Mouse (Mus musculus): ENCODE data around the gene Vwf. TPM values are rescaled to one million over a fixed set of nuclear protein-coding genes. Genes with fewer than 3 reads are reported as not detected.

Vwf gene
- total RNA-seq, 1 experiment from 2014 or later = 9.9 TPM

DNA sequence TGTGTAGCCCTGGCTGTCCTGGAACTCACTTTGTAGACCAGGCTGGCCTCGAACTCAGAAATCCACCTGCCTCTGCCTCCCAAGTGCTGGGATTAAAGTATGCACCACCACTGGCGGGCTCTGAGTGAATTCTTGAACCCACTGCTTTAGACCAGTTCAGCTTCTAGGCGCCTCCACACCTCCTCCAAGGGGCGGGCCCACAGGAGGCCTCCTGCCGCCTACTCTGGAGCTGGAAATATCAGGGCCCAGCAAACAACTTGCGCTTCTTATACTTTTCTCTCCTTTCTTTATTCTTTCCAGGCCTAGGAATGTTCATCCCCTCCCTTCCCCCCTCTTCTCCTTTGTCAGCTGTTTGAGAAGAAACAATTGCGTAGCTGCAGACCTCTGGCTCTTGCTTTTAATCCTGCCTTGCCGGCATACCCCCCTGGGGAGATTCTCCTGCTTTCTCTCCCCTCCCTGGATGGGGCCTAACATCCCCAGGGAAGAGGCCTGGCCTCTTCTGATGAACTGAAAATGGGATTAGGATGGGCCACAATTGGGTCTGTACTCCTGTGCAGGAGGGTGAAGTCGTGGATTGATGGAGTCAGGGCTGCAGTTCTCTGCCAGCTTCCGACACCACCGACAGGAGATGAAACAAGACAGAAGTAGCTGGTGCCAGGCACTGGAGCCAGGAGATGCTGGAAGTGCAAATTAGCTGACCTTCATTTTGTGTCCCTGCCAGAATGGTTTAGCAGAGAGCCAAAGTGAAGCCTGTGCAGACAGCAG, 31.5 kb downstream of the Vwf start:
- no peak for ATAC-seq (replicated peaks; ENCODE audit: insufficient number of reproducible peaks, low FRiP score, low TSS enrichment, poor library complexity, severe bottlenecking)

DNA sequence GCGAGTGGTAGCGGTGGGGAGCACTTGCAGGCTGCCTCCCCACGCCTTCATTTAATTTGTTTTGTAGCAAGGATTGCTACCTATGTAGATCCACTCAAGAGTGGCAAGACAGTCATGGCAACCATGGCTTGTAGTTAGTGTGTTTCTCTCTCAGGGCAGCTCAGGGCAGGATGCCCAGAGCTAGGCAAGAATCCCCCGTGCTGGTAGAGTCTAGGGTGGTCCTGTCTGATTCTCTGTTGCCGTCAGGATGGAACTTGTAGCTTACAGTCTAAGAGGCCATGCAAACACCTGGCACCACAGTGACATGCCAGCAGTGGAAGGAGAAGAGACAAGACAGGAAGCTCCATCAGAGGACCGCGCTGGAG, 32.1 kb downstream of the Vwf start:
- no peak for ATAC-seq (replicated peaks; ENCODE audit: insufficient number of reproducible peaks, low FRiP score, low TSS enrichment, poor library complexity, severe bottlenecking)

- ATAC-seq (replicated peaks; ENCODE audit: insufficient number of reproducible peaks, low FRiP score, low TSS enrichment, poor library complexity, severe bottlenecking) = no peak
Measured at GRCm38 (mm10) chr6:125579864-125580263, 33.3 kb downstream of the Vwf start.

DNA sequence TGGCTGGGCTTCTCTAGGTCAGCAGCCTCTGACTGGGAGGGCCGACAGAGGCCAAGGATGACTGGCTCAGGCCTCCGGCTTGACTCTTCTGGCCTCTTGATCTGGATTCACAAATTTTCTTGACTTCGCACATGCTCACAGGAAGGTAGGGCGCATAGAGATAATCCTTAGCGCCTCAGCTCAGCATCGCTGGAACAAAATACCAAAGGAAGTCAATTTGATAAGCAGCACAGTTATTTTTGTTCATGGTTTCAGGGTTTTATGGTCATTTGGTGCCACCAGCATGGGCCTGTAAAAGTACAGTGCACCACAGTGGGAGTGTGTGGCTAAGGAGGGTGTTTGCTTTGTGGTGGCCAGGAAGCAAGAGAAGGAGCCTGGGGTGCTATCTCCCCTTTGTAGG, 37.1 kb downstream of the Vwf start:
- ATAC-seq (replicated peaks; ENCODE audit: insufficient number of reproducible peaks, low FRiP score, low TSS enrichment, poor library complexity, severe bottlenecking) = no peak

- no peak for ATAC-seq (replicated peaks; ENCODE audit: insufficient number of reproducible peaks, low FRiP score, low TSS enrichment, poor library complexity, severe bottlenecking)
Measured at GRCm38 (mm10) chr6:125584266-125584665, 37.7 kb downstream of the Vwf start.

- no peak for ATAC-seq (replicated peaks; ENCODE audit: insufficient number of reproducible peaks, low FRiP score, low TSS enrichment, poor library complexity, severe bottlenecking)
Measured at GRCm38 (mm10) chr6:125585579-125585978, 39.0 kb downstream of the Vwf start.

DNA sequence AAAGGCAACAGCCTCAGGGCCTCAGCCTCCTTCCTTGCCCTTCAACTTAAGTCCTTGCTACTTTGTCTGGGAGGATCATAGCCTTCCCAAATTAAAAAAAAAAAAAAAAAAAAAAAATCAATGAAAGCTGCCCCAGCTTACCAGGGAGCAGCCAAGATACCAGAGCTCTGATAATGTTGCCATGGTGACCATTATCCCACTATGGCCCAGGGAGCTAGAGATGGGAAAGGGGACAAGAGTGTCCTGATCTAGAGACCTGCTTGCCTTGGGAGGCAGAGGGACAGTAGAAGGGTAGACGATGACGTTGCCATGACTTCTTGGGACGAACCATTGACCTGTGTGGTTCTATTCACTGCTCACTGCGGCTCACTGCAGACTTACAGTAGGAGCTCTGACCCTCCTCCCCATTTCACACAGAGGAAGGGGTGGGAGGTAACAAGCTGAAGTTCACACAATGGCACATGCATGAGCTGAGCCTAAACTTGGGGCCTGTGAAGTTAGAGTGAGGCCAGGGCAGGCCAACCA, 39.5 kb downstream of the Vwf start:
- ATAC-seq (replicated peaks; ENCODE audit: insufficient number of reproducible peaks, low FRiP score, low TSS enrichment, poor library complexity, severe bottlenecking) = no peak

GRCm38 (mm10) chr6:125588241-125588640, 41.7 kb downstream of the Vwf start:
- no peak for ATAC-seq (replicated peaks; ENCODE audit: insufficient number of reproducible peaks, low FRiP score, low TSS enrichment, poor library complexity, severe bottlenecking)

DNA sequence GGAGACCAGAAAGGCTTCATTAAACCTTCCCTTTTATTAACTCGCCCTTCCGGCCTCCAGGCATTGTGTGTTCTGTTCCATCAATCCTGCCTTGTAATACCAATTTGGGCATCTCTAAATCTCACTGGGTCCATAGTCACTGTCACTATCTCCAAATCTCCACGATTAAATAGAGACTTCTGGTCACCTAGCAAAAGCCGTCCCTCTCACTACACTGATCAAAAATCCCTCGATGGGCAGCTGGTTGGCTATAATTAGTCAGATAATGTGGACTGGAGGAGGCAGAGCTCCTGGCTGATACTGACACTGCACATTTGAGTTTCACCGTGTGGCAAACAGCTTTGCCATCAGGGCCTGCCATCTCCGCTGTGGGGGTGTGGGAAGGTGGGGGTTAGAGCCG, 42.5 kb downstream of the Vwf start:
- no peak for ATAC-seq (replicated peaks; ENCODE audit: insufficient number of reproducible peaks, low FRiP score, low TSS enrichment, poor library complexity, severe bottlenecking)

DNA sequence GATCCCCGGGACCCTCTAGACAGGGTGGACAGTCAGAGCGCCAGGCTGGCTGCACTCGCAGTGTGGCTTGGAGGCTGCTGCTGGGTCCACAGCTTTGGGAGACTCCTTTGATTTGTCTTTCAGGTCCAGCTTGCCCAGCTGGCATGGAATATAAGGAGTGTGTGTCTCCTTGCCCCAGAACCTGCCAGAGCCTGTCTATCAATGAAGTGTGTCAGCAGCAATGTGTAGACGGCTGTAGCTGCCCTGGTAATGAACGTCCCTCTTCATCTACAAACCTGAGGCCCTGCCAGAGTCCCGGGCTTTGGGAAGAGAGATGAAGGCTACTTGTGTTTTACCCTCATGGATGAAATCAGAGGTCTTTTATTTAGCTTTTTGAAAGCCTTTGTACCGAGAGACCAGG, 43.5 kb downstream of the Vwf start:
- ATAC-seq (replicated peaks; ENCODE audit: insufficient number of reproducible peaks, low FRiP score, low TSS enrichment, poor library complexity, severe bottlenecking) = no peak

GRCm38 (mm10) chr6:125590471-125590870, 43.9 kb downstream of the Vwf start:
- no peak for ATAC-seq (replicated peaks; ENCODE audit: insufficient number of reproducible peaks, low FRiP score, low TSS enrichment, poor library complexity, severe bottlenecking)

DNA sequence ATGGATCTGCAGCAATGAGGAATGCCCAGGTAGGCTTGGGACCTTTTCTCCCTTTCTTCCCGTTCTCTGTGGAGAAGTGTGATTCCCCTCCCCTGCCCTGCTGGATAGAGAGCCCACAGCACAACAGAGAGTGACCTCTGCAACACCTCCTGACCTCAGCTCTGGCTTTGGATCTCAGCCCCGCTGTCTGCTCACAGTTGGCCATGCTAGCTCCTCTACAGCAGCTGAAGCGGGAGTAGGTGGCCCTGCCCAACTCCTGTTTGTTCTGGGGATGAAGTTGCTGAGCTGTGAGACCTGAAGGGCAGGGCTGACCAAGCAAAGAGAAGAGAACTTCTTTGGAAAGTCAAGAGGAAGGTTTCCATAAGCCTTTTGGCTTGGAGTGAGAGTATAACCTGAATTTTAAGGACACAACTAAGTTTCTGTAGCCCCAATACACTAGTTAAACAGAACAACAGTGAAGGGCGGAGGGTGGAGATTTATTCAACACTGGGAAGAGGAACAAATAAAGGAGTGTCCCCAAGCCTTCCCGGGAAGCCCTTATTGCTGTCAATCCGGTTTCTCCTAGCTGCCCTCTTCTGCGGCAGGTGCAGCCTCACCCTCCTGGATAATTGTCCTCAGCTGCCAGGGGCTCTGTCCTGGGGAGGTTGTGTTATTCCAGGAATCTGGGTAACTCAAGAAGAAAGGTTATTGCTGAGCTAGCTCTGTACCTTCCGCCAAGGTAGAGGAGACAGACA, 45.2 kb downstream of the Vwf start:
- no peak for ATAC-seq (replicated peaks; ENCODE audit: insufficient number of reproducible peaks, low FRiP score, low TSS enrichment, poor library complexity, severe bottlenecking)

- ATAC-seq (replicated peaks; ENCODE audit: insufficient number of reproducible peaks, low FRiP score, low TSS enrichment, poor library complexity, severe bottlenecking) = no peak
Measured at GRCm38 (mm10) chr6:125592536-125592935, 46.0 kb downstream of the Vwf start.

GRCm38 (mm10) chr6:125594311-125594710, 47.7 kb downstream of the Vwf start:
- ATAC-seq (replicated peaks; ENCODE audit: insufficient number of reproducible peaks, low FRiP score, low TSS enrichment, poor library complexity, severe bottlenecking) = no peak

DNA sequence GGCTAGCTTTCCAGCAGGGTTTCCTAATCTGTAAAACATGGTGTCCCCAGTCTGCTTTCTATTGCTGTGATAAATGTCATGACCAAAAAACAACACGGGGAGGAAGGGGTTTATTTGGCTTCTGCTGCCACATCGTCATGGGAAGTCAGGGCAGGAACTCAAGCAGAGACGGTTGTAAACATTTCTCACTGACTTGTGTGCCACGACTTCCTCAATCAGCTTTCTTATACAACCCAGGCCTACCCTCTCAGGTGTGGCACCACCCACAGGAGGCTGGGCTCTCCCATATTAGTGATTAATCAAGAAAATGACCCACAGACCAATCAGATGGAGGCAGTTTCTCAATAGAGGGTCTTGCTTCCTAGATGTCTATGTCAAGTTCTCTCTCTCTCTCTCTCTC, 48.3 kb downstream of the Vwf start:
- ATAC-seq (replicated peaks; ENCODE audit: insufficient number of reproducible peaks, low FRiP score, low TSS enrichment, poor library complexity, severe bottlenecking) = peak; percentile 65

- ATAC-seq (replicated peaks; ENCODE audit: insufficient number of reproducible peaks, low FRiP score, low TSS enrichment, poor library complexity, severe bottlenecking) = no peak
Measured at GRCm38 (mm10) chr6:125596701-125597318, 50.2 kb downstream of the Vwf start.

DNA sequence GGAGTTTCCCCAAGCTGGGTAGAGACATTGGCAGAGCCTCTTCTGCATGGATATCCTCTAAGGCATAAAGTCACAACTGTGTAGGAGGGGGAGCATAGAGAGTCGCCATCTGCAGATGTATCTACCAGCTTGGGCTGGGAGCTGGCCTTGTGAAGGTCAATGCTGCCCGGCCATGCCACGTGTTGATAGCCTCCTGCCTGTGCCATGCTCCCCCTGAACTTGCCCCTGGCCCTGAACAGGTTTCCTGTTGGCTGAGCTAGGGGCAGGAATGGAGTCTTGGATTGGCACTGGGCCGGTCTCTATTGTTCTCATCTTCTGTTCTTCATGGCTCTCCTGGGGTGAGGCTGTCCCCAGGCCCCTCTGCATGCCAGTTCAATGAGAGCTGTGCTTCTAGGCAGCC, 51.1 kb downstream of the Vwf start:
- ATAC-seq (replicated peaks; ENCODE audit: insufficient number of reproducible peaks, low FRiP score, low TSS enrichment, poor library complexity, severe bottlenecking) = no peak

DNA sequence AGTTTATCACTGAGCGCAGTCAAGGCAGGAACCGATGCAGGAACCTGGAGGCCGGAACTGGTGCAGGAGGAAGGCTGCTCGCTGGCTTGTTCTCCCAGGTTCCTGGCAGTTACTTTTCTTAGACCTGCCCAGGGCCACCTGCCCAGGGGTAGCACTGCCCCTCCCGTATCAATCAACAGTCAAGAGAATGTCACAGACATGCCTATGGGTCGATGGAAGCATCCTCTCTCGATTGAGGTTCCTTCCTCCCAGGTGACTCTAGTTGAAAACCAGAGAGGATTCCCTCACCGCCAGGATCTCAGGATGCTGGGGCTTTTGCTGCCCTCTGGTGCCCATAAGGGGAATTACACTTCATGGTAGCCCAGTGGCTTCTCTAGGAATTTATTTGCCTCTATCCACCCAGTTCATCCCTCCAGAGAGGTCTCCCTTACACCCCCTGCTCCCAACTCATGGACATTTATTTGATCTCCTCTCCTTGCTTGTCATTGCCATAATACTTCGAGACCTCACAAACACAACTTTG, 53.5 kb downstream of the Vwf start:
- ATAC-seq (replicated peaks; ENCODE audit: insufficient number of reproducible peaks, low FRiP score, low TSS enrichment, poor library complexity, severe bottlenecking) = peak; percentile 38

GRCm38 (mm10) chr6:125600669-125601068, 54.1 kb downstream of the Vwf start:
- no peak for ATAC-seq (replicated peaks; ENCODE audit: insufficient number of reproducible peaks, low FRiP score, low TSS enrichment, poor library complexity, severe bottlenecking)
